Mouse (Mus musculus) heart, postnatal 25 days (tissue): ENCODE measurements around the gene Pid1. TPM values are rescaled to one million over a fixed set of nuclear protein-coding genes. Genes with fewer than 3 reads are reported as not detected.
A peak's percentile ranks its signal among the peaks of the same experiment; 100 is the strongest.

Experiments
- DNase-seq: peaks from one replicate; pipeline ENCODE4 v3.0.0; 2022; ENCODE audit warnings: low spot score
- intact Hi-C: fragments of 180-260 bp; cut with DNase I; formaldehyde crosslinking; loops from one replicate; pipeline ENCODE4 v1.15.1; 2025
- total RNA-seq, 2 experiments: library from RNA; stranded (reverse); gene quantifications; 2 replicates each; pipeline ENCODE4 v1.2.3; 2021

Pid1 gene
- 10 to 100 TPM in 1 of 2 experiments, 1 to 10 TPM in 1; 8.7 to 11.1 TPM for total RNA-seq

DNA sequence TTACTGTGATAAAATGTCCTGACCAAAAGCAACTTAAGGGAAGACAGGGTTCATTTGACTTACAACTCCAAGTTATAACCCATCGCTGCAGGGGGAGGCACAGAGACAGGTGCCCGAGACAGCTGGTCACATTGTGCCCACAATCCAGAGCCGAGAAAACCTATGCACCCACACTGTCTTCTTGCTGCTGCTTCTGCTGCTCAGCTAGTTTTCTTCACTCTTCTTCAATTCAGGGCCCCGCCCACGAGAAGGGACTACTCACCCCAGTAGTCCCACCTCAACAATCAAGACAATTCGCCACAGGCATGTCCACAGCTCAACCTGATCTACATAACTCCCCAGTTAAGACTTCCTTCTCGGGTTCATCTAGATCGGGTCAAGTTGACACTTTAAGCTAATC is at the start of gene Pid1:
TSS of gene Pid1 (minus strand) at position 214 of the 400 bp plus-strand sequence.
- intact Hi-C loops = no loop called here
- no peak for DNase-seq

DNA sequence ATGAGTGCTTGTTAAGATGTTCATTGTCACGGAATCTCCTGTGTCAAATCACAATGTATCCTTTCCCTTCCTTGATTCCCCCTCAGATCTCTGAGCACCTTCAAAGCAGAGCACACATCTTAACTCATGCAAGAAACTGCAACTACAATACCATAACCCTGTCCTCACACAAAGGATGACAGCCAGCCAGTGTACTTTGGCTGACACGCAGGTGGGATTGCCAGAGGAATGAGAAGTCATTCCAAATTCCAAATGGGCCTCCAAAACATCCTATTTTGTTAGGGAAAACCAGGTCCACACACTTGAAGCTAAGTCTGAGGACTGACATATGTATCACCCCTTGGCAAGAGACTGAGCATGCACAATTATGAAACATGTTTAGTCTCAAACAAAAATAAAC is 45.5 kb upstream of the Pid1 start:
- intact Hi-C loops = no loop called here
- peak; percentile 24 for DNase-seq

DNA sequence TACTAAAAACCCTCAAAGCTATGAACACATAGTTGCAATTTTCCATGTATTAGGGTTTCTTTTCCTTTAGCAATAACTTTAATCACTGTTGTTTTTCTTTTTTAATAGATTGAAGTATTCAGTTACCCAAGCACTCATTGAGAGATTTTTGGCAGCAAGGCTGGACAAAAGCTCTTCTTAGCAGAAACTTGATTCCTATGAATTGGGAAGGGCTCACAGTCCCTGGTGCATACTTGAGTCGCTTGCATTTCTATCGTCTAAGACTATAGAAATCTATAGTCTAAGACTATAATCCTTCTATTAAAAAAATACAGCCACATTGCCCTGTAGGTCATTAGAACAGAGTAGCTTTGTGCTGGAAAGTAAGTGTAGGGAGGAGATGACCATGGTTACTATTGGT is 44.9 kb upstream of the Pid1 start:
- intact Hi-C loops = no loop called here

DNA sequence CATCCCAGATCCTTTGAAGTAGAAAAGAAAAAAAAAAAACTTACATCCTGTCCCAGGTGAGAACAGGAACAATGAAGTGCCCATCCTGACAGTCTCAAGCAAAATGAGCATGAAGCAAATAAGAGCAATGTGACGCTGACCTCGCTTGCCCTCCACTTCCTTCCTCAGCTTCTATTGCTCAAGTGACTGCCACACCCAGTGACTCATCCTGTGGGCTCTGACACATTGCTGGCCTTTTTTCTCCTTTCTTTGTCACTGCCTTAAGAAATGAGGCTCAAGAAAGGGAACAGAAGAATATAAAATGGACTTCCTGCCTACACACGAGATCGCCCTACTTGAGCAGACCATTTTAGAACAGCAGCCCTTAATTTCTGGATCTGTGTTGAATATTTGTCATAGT is 42.9 kb upstream of the Pid1 start:
- DNase-seq = peak; percentile 64
- intact Hi-C loops = no loop called here

More for the DNA sequence above, 44.9 kb upstream of the Pid1 start:
- no peak for DNase-seq

DNA sequence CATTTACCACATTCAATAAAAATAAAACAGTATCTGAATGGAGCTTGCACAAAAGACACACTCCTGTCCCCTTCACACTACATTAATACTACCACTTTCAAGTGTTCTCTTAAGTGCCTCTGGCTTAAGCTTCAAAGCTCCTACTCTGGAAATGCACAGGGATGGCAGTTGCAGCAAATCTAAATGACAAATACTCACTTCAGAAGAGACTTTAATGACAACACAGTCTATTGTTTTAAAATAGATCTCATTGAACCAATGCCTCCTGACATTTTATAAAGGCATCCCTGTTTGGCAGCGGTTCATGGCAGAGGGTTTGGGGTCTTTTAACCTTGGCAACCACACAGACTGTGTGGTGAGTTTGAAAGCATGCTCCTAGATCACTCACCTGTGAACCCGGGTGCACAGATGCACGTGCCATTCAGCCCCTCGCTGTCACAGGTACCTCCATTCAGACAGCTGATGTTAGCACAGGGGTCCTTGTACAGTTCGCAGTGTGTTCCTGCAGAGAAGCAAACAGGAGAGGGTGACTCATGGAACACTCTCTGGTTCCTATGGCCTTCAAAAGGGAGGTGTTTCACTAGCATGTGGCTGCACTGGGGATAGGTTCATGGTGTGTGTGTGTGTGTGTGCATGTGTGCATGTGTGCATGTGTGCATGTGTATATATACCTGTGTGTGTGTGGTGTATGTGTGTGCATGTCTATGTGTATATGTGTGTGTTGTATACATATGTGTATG is 41.7 kb upstream of the Pid1 start:
- intact Hi-C loops = no loop called here
- no peak for DNase-seq

DNA sequence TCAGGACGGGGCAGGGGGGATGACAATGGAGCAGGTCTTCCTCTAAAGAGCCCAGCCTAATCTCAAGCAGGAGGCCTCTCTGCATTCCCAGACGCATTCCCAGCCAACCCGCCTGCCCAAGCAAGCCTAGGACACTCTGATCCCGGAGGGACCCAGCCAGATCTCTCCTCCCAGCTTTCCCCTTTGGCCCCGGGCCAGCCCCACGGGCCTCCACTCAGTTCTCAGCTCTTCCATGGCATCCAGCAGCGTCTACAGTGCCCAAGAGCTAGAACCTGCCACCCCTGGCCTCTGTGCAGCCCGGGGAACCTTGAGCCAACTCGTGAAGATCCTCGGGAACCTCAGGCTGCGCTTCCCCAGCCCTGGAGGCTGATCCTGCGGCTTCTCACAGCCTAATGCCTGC is 40.9 kb upstream of the Pid1 start:
- peak; percentile 17 for DNase-seq

DNA sequence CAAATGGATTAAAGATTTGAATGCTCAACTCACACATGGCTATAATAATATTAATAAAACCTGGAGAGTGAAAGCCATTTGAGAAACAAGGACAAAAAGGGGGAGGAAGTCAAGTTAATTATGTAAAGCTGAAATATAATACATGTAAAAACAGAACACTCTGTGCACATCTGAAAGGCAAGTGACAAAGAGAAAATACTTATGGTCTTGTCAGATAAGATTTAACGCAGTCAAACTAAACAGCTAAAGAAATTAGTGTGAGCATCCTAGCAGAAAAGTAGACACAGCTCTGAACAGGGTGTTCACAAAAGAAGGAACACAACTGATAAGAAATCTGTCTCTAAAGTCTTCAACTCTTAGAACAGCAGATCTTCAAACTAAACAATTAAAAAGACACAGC is 38.2 kb upstream of the Pid1 start:
- DNase-seq = no peak
- intact Hi-C loops = no loop called here

More for the DNA sequence above, 40.9 kb upstream of the Pid1 start:
- intact Hi-C loops = no loop called here

DNA sequence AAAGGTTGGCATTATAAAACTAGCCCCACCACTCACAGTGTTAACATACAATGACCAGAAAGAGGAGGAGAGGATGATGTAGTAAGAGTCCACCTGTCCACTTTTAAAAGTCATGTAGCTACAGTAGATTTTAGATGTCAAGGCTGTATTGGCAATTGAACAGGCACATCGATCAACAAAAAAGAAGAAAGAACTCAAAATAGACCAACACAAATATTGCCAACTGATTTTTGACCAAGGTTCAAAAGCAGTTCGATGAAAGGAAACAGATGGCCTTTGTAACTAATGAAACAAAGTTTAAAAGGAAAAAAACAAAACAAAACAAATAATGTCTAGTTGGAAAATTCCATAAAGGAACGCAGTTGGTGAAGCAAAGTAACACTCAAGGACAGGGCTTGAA is 35.7 kb upstream of the Pid1 start:
- DNase-seq = no peak
- intact Hi-C loops = no loop called here

DNA sequence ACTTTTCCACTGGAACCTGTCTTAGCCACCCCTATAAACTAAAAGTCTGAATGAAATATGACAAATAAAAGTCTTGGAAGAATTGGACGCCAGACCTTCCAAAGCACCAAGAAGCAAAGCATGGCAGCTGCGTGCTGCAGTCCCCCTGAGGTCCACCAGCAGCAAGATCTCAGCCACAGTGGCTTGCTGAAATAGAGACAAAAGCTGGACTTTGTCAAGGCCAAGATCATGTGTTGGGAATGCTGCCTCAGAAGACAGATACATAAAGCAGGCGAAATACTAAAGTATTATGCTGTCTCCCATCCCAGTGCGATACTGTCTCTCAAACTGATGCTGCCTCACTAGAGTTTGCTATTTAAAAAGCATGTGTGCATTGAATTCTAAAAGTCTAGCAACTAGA is 35.1 kb upstream of the Pid1 start:
- intact Hi-C loops = no loop called here
- no peak for DNase-seq

DNA sequence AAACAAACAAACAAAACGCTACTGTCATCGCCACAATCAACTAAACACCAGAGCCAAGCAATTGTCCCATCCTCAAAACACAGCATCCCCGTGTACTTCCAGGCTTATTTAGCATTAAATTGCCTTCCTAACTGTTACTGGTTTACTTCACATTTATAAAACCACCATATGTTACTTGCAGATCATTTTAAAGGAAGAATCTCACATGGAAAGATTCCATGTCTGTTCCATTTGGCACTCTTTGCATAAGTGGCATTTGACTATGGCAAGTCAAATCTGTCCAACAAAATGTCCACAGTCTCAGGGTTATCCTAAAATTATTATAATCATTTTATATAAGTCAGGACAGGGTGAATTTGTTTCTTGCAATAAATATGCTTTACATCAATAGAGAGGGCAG is 32.8 kb upstream of the Pid1 start:
- DNase-seq = no peak
- intact Hi-C loops = no loop called here

DNA sequence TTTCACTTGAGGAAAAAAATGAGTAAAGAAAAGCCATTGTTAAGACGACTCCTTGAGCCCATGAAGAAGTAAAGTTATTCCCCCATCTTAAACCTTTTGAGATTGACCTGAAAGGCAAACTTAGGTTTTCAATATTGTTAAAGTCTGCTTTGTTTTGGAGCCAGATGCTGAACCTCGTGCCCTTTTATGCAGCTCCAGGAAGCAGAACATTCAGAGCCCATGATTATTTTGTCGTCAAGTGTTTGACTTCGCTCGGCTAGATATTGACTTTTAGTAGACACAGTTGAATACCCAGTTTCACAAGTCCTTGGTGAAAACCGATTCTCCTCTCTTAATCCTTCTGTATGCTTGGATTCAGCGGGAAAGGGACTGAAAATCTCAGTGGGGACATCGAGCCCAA is 31.9 kb upstream of the Pid1 start:
- no peak for DNase-seq
- intact Hi-C loops = no loop called here

DNA sequence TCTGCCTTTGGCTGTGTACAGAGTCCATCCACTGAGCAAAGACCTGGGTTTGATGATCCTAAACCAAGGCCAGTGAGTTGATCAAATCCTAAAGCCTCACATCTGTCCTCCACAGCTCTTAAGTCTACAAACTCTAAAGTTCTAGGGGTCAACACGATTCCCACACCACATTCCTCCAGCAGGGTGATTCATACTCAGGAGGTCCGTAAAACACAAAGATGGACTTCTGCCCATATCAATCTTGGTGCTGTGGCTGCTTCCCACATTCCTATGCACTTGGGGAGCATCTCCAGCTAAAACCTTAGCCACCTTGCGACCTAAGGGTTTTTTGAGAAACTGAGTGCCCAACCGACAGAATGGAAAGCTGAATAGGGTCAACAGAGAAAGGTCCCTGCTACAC is 27.0 kb upstream of the Pid1 start:
- intact Hi-C loops = no loop called here
- no peak for DNase-seq

DNA sequence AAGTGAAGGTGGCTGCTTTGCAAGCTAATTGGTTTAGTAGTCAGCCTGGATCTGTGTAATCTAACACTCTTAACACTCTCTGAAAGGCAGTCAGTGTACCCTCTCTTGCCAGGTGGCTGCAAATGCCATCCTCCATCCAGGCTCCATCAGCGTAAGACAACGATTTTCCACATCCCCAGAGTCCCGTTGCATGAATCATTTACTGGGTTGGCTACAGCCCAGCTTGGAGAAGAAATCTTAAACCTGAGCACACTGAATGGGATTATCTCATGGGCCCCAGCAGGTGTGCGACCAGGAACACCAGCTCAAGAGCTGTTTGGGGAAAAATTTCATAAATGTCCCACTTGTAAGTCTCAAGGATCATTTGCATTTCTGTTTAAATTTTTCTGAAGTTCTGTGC is 23.6 kb upstream of the Pid1 start:
- no peak for DNase-seq
- intact Hi-C loops = no loop called here

DNA sequence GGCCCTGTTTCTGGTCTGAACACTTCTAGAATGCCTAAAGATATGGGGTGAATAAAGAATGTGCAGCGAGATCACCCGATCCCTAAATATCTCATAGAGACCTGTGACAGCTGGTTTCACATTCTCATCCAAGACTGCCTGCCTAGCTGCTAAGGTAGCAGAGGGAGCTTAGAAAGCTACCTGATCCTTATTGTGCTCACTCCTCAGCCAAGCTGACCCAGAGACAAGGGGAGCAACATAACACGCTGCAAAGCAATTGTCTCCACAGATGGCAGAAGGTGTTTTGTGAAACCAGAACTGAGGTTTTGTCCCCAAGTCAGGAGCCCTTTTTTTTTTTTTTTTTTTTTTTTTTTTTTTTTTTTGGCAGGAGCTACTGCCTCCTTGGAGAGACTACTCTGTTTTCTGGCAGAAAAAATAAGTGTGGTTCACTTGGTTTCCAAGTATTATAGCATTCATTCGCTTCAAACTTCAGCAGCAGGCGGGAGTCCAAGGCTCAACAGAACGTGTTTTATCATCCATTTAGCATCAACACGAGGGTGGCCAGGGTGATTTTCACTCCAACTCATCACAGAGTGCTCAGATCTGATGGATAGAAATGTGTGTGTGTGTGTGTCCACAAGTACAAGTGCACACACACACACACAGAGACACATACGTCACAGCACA is 22.6 kb upstream of the Pid1 start:
- no peak for DNase-seq
- intact Hi-C loops = no loop called here

DNA sequence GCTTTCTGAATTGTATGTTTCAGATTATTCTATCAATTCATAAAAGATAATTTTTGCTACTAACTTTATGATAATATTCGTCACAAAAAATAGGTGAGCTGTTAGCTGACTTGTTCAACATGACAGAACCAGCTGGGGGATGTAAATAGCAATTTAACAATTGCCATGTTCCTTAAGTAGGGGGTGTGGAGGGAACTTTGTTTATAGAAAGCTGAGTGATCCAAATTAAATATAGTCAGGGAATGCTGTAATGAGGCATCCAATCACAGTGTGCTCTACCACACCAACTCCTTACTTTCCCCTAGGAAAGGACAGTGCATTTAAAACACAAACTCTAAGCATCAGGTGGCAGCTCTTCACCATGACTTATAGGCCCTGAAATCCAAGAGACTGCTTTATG is 18.7 kb upstream of the Pid1 start:
- intact Hi-C loops = no loop called here
- DNase-seq = no peak

DNA sequence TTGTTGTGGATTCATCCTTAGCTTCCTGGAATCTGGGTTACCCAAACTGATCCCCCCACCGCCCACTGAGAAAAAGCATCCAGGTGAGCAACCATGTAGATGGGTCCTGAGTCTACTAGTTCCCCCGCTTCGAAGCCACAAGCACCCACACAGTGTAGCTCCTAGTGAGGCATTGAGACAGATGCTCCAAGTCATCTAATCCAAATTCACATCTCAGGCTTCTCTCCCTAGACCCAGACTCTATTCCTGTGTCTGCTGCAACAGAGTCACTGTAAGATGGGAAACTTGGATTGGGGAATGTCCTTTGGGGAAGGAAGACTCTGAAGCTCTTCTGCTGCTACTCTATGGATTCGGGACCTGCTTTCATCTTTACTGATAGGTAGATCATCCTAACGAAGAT is 18.1 kb upstream of the Pid1 start:
- intact Hi-C loops = no loop called here
- DNase-seq = no peak

DNA sequence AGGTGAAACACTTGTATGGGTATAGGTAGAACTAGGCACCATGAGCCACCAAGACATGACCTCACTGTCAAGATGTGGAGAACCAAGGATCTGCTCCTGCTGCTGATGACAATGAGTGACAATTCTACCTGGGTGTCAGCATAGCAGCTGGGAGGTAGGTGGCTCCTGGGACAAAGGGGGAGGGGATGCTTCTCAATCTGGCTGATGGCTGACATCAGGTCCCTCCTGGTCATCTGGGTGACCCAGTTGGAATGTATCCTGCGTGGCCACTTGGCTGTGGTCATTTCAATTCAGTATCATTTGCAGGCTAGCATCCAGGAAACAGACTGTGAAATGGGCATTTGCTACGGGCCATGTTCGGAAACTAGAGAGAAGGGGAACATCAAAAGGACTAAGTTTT is 16.9 kb upstream of the Pid1 start:
- no peak for DNase-seq
- intact Hi-C loops = no loop called here

DNA sequence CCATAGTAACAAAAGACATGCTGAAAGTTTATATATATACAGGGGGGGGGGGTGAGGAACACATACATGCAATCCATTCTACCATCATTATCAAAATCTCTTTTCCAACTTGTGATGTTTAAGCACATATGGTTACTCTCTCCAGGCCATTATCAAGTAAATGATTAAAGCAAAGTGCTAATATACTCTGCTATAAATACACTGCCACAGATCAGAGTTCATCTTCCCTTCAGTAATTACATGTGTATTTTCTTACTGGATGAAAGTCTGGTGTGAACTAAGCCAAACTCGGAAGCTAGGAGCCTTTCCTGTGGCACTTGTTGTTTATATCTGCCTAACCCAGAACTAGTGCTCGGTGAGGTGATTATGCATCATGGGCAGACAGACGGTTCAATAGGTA is 3.8 kb upstream of the Pid1 start:
- DNase-seq = no peak
- intact Hi-C loops = no loop called here

DNA sequence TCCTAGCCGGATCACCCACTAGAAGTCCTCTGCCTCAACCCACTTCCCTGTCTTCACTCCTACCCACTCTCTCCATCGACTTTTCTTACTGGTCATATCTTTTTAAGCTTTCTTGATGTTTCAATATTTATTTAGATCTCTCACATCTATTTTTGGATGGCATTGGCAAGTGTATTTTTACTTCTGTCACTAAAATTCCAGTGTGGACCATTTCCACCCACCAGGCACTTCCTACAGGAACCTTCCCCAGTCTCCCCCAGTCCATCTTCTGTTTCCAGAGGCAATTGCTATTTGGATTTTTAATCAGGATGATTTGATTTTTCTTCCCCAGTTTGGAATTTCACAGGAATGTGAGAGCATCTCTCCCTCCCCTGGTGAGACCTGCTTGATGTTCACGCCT is 2.6 kb upstream of the Pid1 start:
- intact Hi-C loops = no loop called here
- no peak for DNase-seq

DNA sequence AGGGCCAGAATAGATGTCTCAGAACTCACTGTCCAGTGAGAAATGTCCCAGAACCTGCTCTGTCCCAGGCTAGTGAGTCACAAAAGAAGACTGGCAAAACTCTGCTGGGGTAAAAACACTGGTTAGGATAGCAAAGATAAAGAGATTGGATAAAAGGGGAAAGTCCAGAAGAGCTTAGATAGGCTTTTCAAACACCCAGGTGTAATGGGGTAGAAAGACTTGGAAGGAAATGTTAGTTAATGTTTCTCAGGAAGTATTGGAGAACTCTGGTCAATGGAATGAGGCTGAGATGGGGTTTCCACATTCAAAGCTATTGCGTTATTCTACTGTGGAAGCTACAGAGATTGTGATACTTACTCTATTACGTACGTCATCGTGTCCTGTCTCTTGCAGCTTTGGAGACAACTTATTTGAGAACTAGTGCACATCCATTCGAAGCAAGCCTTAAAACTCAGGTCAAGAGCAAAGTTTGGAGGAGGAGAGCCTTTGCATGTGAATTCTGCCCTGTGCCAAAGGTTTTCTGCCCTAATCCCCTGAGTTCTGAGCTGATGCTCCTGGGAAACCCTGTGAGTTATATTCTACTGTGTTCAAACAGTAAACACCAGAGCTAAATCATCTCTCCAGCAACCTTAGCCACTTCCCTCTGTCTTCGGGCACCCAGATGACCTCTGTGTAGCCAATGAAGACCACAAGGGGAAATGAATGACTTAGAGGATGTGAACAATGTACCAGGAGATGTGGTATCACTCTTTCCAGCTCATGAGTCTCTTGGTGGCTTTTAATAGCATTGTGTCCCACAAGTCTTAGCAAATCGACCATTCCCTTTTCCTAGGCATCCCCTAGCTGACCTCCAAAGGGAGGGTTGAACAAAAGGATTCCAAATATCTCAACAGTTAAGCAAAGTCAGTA is 1.0 kb downstream of the Pid1 start:
- intact Hi-C loops = no loop called here
- DNase-seq = no peak

DNA sequence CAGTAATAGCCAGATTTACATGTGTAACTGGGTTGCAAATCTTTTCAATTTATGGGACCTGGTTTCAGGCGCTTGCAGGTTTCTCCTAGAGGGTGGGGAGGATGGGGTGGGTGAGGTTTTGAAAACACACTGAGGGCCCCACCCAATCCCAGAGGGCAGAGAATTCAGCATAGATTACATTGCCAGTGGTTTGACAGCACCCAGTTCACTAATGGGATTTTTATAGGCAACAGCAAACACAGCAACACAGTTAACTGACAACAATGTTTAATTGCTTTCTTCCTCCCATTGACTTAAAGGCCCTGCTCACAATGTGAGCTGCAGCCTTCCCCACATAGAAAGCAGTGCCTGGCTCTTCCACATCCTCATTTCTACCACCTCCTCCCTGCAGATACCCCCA is 1.8 kb downstream of the Pid1 start:
- intact Hi-C loops = no loop called here
- no peak for DNase-seq
